Mouse (Mus musculus) adrenal gland, postnatal 10 days (tissue): ENCODE results near the gene Hcrtr2. TPM values are rescaled to one million over a fixed set of nuclear protein-coding genes. Genes with fewer than 3 reads are reported as not detected.
A peak's percentile ranks its signal among the peaks of the same experiment; 100 is the strongest.

Experiments
- DNase-seq: peaks from one replicate; pipeline ENCODE4 v3.0.0; 2021; ENCODE audit warnings: mixed read lengths
- long read RNA-seq, 2 experiments: library from polyadenylated mRNA; stranded (forward); transcript quantifications; one replicate each; pipeline ENCODE4 v2.0.0; 2021
- total RNA-seq, 2 experiments: library from RNA; stranded (reverse); gene quantifications; 2 replicates each; pipeline ENCODE4 v1.2.3; 2021

Gene Hcrtr2
- total RNA-seq = under 1 TPM; 0.42 to 0.51 TPM
- long read RNA-seq, experiment 1 = 0 reads
- long read RNA-seq, experiment 2, partial matches to known transcripts = 0 of 1 reads
- long read RNA-seq, experiment 2, other reads (novel, unspliced or antisense) = 0 of 1 reads

DNA sequence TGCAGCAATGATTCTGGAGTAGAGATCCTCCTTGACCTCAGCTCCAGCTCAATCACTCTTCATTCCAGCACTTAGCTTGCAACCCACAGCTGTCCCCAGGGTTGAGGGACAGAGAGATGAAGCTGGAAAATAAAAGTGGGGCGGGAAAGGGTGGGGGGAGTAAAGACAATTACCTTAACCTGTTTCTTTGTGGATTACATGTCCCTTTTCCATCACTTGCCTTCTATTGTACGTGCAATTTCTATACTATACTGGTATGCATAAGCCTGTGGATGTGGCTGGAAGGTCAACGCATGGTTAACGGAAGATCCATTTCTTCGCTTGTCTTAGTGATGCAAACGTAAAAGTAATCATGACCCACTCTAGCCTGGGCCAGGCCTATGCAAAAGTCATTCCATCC lies at the start of gene Hcrtr2:
TSS of gene Hcrtr2 (minus strand) at position 101 of the 400 bp plus-strand sequence.
- DNase-seq = no peak

GRCm38 (mm10) chr9:76364874-76365273 lies 41.2 kb upstream of the Hcrtr2 start:
- no peak for DNase-seq

- no peak for DNase-seq
Observed at GRCm38 (mm10) chr9:76360374-76360773, 36.7 kb upstream of the Hcrtr2 start.

DNA sequence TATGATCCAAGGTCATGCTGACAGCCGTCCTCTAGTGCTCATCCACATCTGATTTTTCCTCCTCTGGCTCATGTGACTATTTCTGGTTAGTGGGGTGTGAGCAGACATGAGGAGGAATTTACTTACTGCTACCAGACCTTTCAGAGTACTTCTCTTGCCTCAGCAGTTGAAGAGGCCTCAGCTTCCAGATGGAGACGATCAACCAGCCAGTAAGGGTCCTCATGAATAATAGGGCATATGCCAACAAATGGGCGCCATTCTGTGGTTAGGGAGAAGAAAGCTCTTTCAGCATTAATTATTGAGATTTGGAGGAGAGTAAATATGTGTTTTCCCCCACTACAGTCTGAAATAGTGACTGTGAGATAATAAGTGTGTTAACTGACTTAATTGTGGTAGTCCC lies 28.7 kb upstream of the Hcrtr2 start:
- no peak for DNase-seq

DNA sequence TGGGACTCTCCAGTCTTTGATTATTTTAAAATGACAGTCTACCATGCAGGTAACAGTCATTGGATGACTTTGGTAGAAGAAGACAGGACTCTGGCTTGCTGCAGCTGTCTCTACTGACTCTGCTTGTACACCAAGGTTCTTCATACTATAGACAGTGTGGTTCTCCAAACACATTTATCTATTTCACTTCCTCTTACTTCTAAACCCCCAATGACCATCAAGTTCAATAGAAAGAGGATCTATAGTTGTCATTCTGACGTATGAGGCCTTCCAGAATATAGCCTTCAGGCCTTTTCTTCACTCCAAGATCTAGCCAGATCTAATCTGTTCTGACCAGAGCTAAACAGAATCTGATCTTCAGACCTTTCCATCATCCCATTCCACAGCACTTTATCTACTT lies 23.6 kb upstream of the Hcrtr2 start:
- no peak for DNase-seq

DNA sequence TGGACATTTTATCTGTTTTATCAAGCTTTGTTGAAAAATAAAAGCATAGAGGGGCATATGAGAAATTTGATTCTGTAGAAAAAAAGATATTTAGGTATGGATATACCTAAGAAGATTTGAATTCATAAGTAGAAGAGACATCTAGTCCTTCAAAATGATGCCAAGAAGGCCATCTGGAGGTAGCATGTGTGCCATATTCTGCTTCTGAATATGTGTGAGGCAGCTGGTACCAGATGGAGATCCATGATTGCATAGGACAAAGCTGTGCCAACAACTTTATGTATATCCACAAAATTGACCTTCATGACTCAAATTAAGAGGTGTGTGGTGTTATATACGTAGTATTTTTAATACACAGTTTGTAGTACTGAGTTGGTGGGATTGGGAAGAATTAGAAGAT lies 7.4 kb upstream of the Hcrtr2 start:
- DNase-seq = no peak

- DNase-seq = peak; percentile 31
Observed at GRCm38 (mm10) chr9:76323186-76323701, 412 bp downstream of the Hcrtr2 start.

DNA sequence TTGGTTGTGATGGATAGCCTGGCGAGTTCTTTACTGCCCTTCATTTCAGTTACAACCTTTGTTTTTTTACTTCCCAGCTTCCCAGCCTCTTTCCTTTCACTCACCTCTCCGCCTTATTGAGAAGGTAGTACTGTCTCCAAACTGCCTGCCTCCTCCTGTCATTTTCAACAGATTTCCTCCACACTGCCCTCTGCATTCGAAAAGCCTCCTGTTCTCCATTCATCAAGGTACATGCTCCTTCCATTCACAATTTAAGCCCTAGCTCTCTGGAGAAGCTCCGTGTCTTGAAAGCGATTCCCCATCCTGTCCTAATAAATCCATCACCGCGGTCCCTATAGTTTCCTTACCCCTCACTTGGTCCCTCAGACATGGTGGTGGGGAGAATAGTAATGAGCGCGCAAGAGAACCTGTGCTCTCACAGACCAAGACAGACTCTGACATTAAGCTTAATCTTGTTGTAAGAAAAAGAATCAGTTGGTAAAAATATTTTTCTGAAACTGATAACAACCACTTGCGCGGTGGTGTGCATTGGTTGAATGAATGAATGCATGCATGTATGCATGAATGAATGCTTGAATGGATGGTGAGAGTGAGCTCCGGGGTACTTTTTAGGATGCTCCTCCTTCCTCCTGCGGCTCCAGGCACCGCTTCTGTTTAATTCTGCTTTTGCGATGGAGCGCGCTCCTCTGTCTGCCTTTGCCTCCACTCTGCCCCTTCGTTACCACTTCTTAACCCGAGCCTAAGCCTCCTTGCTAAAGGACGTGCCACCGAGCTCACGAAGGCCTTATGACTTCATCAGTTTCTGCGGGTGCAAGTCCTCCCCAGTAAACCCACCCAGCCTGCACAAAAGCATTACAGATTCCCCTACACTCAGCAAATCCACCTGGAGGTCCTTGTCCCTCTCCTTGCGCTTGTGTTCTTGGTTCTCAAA lies 1.3 kb downstream of the Hcrtr2 start:
- DNase-seq = no peak

- no peak for DNase-seq
Observed at GRCm38 (mm10) chr9:76321589-76321988, 2.1 kb downstream of the Hcrtr2 start.

- DNase-seq = no peak
Observed at GRCm38 (mm10) chr9:76320755-76321154, 2.9 kb downstream of the Hcrtr2 start.

DNA sequence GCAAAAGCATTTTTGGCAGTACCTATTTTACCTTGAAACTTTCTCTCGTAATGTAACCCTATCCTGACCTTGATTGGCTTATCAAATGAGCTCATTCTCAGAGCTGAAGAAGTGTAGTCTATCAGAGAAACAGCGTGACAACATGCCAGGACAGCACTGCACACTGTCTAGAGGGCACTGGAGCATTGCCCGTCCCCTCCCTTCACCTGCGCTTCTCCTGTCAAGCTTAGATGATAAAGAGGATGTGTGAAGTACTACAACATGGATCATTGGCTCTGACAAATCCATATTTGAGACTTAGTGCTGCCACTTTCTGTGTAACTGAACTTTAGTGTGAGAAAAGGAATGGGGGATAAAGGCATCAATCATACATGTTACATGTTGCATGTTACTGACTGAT lies 5.4 kb downstream of the Hcrtr2 start:
- DNase-seq = no peak

- DNase-seq = no peak
Observed at GRCm38 (mm10) chr9:76315096-76315495, 8.6 kb downstream of the Hcrtr2 start.

DNA sequence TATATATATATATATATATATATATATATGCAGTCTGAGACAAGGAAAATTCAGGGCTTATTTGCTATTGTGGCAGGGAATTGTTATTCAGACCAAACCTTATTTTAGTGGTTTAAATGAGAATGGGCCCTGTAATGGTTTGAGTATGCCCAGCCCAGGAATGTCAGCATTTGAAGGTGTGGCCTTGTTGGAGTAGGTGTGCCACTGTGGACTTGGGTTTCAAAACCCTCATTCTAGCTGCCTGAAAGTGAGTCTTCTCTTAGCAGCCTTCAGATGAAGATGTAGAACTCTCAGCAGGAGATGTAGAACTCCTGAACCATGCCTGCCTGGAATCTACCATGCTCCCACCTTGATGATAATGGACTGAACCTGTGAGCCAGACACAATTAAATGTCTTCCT lies 9.7 kb downstream of the Hcrtr2 start:
- DNase-seq = no peak

- DNase-seq = no peak
Observed at GRCm38 (mm10) chr9:76312221-76312620, 11.4 kb downstream of the Hcrtr2 start.

- DNase-seq = no peak
Observed at GRCm38 (mm10) chr9:76291384-76291783, 32.3 kb downstream of the Hcrtr2 start.

DNA sequence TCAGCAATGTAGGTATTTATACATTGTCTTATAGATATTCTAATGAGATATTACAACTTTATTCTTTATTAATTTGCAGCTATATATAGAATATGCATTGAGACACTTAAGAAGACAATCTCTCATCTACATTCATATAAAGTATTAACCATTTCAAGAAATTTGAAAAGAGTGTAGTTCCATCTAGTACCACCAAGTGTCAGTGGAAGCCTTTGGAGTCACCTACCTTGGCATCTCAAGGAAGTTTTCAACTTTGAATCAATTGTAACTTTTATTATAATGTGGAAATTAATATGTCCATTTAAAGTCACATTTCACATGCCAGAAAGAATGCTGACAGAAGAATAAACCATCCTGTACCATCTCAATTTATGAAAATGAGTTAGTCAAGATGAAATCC lies 52.8 kb downstream of the Hcrtr2 start:
- DNase-seq = no peak

DNA sequence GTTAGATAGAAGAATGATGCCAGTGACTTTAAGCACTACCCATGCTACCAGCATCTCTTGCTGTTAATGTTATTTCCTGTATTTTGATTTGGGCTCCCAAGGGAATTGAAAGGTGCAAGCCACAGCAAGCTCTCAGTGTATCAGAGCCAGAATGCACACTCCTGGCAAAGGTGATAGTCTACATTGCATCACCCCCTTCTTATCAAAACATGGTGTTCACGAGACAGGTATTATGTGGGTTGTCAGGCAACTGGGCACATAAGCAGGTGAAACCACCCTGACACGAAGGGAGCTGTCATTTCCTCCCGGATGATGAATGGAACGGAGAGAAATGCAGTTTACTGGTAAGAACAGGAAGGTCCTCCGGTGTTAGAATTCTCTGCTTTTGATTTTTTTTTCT lies 65.9 kb downstream of the Hcrtr2 start:
- DNase-seq = no peak

GRCm38 (mm10) chr9:76252544-76252943 lies 71.1 kb downstream of the Hcrtr2 start:
- DNase-seq = no peak

- DNase-seq = no peak
Observed at GRCm38 (mm10) chr9:76252109-76252508, 71.5 kb downstream of the Hcrtr2 start.

GRCm38 (mm10) chr9:76242322-76242721 lies 81.3 kb downstream of the Hcrtr2 start:
- DNase-seq = no peak

DNA sequence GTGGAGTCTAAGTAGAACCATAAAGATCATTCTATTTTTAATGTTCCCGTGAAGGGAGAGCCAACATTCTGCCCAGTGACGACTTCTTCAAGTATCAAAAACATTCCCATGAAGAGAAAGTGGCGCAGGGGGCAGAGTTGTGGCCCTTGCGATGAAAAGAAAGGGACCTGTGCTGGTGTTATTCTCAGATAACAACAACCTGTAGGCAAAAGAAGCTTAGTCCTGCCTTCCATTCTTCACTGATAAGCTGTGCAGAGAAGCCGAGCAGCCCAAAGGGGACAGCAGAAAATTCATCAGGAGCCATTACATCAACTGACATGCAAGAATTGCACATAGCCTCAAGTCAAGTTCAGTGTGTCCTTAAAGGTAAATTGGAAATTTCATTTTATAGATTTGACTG lies 85.7 kb downstream of the Hcrtr2 start:
- no peak for DNase-seq

GRCm38 (mm10) chr9:76237243-76237642 lies 86.4 kb downstream of the Hcrtr2 start:
- peak; percentile 13 for DNase-seq

- peak; percentile 75 for DNase-seq
Observed at GRCm38 (mm10) chr9:76236626-76237025, 87.0 kb downstream of the Hcrtr2 start.
